Mouse (Mus musculus) MEL (cell line): ENCODE data around the gene Mapt.

Experiments used
- CTCF ChIP-seq, 3 experiments: IDR thresholded peaks in 2 of 3; conservative IDR thresholded peaks in 1 of 3; 2 replicates each; pipeline ENCODE4 v1.5.1; 2011 to 2012; ENCODE audit warnings: low read length in 3 of 3, low read depth in 2 of 3, mild to moderate bottlenecking in 2 of 3, improper control_type of control experiment in 1 of 3, inconsistent platforms in 1 of 3, mixed read lengths in 1 of 3, moderate library complexity in 1 of 3; ENCODE audit not compliant: control insufficient read depth in 1 of 3, insufficient read depth in 1 of 3, poor library complexity in 1 of 3, severe bottlenecking in 1 of 3
- ELF1 ChIP-seq: IDR thresholded peaks from 2 replicates; pipeline ENCODE4 v1.6.1; 2014; ENCODE audit warnings: low read depth, mild to moderate bottlenecking, inconsistent platforms, low read length, improper control_type of control experiment, moderate library complexity
- EP300 ChIP-seq, 2 experiments: IDR thresholded peaks; 2 replicates each; pipeline ENCODE4 v1.6.1; 2011; ENCODE audit warnings: improper control_type of control experiment in 2 of 2, low read length in 2 of 2, low read depth in 1 of 2, mild to moderate bottlenecking in 1 of 2
- GABPA ChIP-seq: IDR thresholded peaks from 2 replicates; pipeline ENCODE4 v1.6.1; 2012; ENCODE audit warnings: low read depth, mild to moderate bottlenecking, inconsistent platforms, low read length, improper control_type of control experiment, moderate library complexity
- GATA1 ChIP-seq: IDR thresholded peaks from 2 replicates; pipeline ENCODE4 v1.6.1; 2011; ENCODE audit warnings: low read depth, low read length, improper control_type of control experiment
- HCFC1 ChIP-seq: IDR thresholded peaks from 2 replicates; pipeline ENCODE4 v1.6.1; 2012; ENCODE audit warnings: low read depth, mild to moderate bottlenecking, inconsistent platforms, low read length, improper control_type of control experiment, moderate library complexity
- JUND ChIP-seq: IDR thresholded peaks from 2 replicates; pipeline ENCODE4 v1.6.1; 2011; ENCODE audit warnings: low read depth, mild to moderate bottlenecking, improper control_type of control experiment, low read length
- MXI1 ChIP-seq: IDR thresholded peaks from 2 replicates; pipeline ENCODE4 v1.6.1; 2011; ENCODE audit warnings: mild to moderate bottlenecking, low read depth, low read length, improper control_type of control experiment
- POLR2A ChIP-seq, 2 experiments: IDR thresholded peaks; 2 replicates each; pipeline ENCODE4 v1.6.1; 2011 to 2012; ENCODE audit warnings: low read length in 2 of 2, mild to moderate bottlenecking in 2 of 2, control low read depth in 1 of 2, improper control_type of control experiment in 1 of 2, low read depth in 1 of 2, moderate library complexity in 1 of 2; ENCODE audit not compliant: control insufficient read depth in 1 of 2, insufficient read depth in 1 of 2, poor library complexity in 1 of 2
- TCF12 ChIP-seq: IDR thresholded peaks from 2 replicates; pipeline ENCODE4 v1.6.1; 2014; ENCODE audit warnings: low read depth, mild to moderate bottlenecking, inconsistent platforms, low read length, improper control_type of control experiment, moderate library complexity

GRCm38 (mm10) chr11:104279538-104279937, 48.3 kb downstream of the Mapt start:
- TF ChIP-seq CTCF (IDR thresholded peaks at IDR 0.05 in 2 of 3, conservative IDR thresholded peaks at IDR 0.05 in 1 of 3; ENCODE audit: control insufficient read depth in 1 of 3, insufficient read depth in 1 of 3, low read depth in 2 of 3, low read length in 3 of 3, poor library complexity in 1 of 3, severe bottlenecking in 1 of 3): no peak
- TF ChIP-seq POLR2A (IDR thresholded peaks at IDR 0.05; ENCODE audit: control insufficient read depth in 1 of 2, insufficient read depth in 1 of 2, low read depth in 1 of 2, low read length in 2 of 2, poor library complexity in 1 of 2): no peak
- TF ChIP-seq HCFC1: no peak
- no peak for TF ChIP-seq GABPA
- TF ChIP-seq JUND: no peak
- TF ChIP-seq ELF1: no peak
- no peak for TF ChIP-seq MXI1
- no peak for TF ChIP-seq TCF12
- no peak for TF ChIP-seq GATA1
- TF ChIP-seq EP300 (IDR thresholded peaks at IDR 0.05; ENCODE audit: low read depth in 1 of 2, low read length in 2 of 2): no peak
